Mouse (Mus musculus) naive thymus-derived CD4-positive, alpha-beta T cell, adult 5 months (primary cell): ENCODE results near the gene Mms19. TPM values are rescaled to one million over a fixed set of nuclear protein-coding genes. Genes with fewer than 3 reads are reported as not detected.

Experiments
- polyA plus RNA-seq: library from polyadenylated mRNA; unstranded; fragments of 100-300 nt; shearing (Covaris generic); gene quantifications from one replicate; pipeline ENCODE4 v1.2.1, GENCODE M21; 2017

Mms19 gene
- polyA plus RNA-seq, result 72.7 TPM

GRCm38 (mm10) chr19:41980819-41981594 is at the start of gene Mms19:
Mms19 (minus strand) TSS chr19:41981157.

GRCm38 (mm10) chr19:41981595-41981927 is 604 bp upstream of the Mms19 start, which contains the start of gene Ubtd1:
Ubtd1 (plus strand) TSS chr19:41981763.

GRCm38 (mm10) chr19:41933179-41934086 is 47.5 kb downstream of the Mms19 start, which contains the start of the genes Exosc1 and Zdhhc16:
Exosc1 (minus strand) TSS chr19:41933423.
Zdhhc16 (plus strand) TSS chr19:41933480.

GRCm38 (mm10) chr19:41911178-41912073 is 69.5 kb downstream of the Mms19 start, which contains the start of gene Pgam1:
Pgam1 (plus strand) TSS chr19:41911923.

GRCm38 (mm10) chr19:41895460-41896318 is 85.3 kb downstream of the Mms19 start, which contains the start of gene Rrp12:
Rrp12 (minus strand) TSS chr19:41896173.

Other genes with a start within 250 kb of the Mms19 start
- not detected for gene Slit1, start 237.5 kb downstream of the Mms19 start, polyA plus RNA-seq
- gene Arhgap19, start 179.1 kb downstream of the Mms19 start, polyA plus RNA-seq, result 2.7 TPM
- gene Frat1, start 151.2 kb downstream of the Mms19 start, polyA plus RNA-seq, result 10.1 TPM
- 212 TPM for gene Frat2, start 133.0 kb downstream of the Mms19 start, polyA plus RNA-seq
- 38.0 TPM for gene Rrp12, start 85.0 kb downstream of the Mms19 start, polyA plus RNA-seq
- 79.2 TPM for gene Pgam1, start 69.2 kb downstream of the Mms19 start, polyA plus RNA-seq
- 81.5 TPM for gene Exosc1, start 47.7 kb downstream of the Mms19 start, polyA plus RNA-seq
- 40.5 TPM for gene Zdhhc16, start 47.7 kb downstream of the Mms19 start, polyA plus RNA-seq
- 7.1 TPM for gene Ubtd1, start 606 bp upstream of the Mms19 start, polyA plus RNA-seq
- not detected for gene Ankrd2, start 54.8 kb upstream of the Mms19 start, polyA plus RNA-seq
- gene Hoga1, start 64.5 kb upstream of the Mms19 start, polyA plus RNA-seq, result not detected
- gene 4933411K16Rik, start 71.1 kb upstream of the Mms19 start, polyA plus RNA-seq, result not detected
- not detected for gene Morn4, start 105.2 kb upstream of the Mms19 start, polyA plus RNA-seq
- gene Pi4k2a, start 109.3 kb upstream of the Mms19 start, polyA plus RNA-seq, result 75.1 TPM
- 18.2 TPM for gene Avpi1, start 147.9 kb upstream of the Mms19 start, polyA plus RNA-seq
- gene Marveld1, start 166.2 kb upstream of the Mms19 start, polyA plus RNA-seq, result 18.0 TPM
- gene Zfyve27, start 182.8 kb upstream of the Mms19 start, polyA plus RNA-seq, result 78.6 TPM
- gene Sfrp5, start 221.1 kb upstream of the Mms19 start, polyA plus RNA-seq, result not detected